Mouse (Mus musculus) forebrain, embryonic 16.5 days (tissue): ENCODE measurements at regions not wholly inside any gene's neighbourhood (a gene's known extent, or its start where the extent isn't known, plus 50 kb on each side); places are given as distances from the start of the nearest gene placed in this dataset.
"Not testable (repeated sequence)": the region's sequence is repeated elsewhere in the genome, so short reads cannot be mapped to it uniquely, and the experiment has no call there.

Experiments
- ATAC-seq: fragments of 200-750 bp; cut with Nextera tagmentation; 2 replicates; pipeline ENCODE4 v1.8.0; 2017; ENCODE audit warnings: mild to moderate bottlenecking, moderate library complexity
- H3K27ac ChIP-seq: fragments of 300-500 bp; sonication (generic); 2 replicates; pipeline ENCODE4 v1.5.1; 2014; ENCODE audit warnings: low read length, control low read depth
- H3K27me3 ChIP-seq: fragments of 300-500 bp; sonication (generic); replicated peaks from 2 replicates; pipeline ENCODE4 v1.6.1; 2014; ENCODE audit warnings: low read length; ENCODE audit not compliant: control insufficient read depth, insufficient read depth
- H3K36me3 ChIP-seq: fragments of 300-500 bp; sonication (generic); 2 replicates; pipeline ENCODE4 v1.6.1; 2014; ENCODE audit not compliant: control insufficient read depth, insufficient read depth
- H3K4me1 ChIP-seq: fragments of 300-500 bp; sonication (generic); replicated peaks from 2 replicates; pipeline ENCODE4 v1.6.1; 2014; ENCODE audit warnings: low read length; ENCODE audit not compliant: control insufficient read depth, insufficient read depth
- H3K4me2 ChIP-seq: fragments of 300-500 bp; sonication (generic); 2 replicates; pipeline ENCODE4 v1.6.1; 2014; ENCODE audit warnings: mild to moderate bottlenecking, low read length, control low read depth
- H3K4me3 ChIP-seq: fragments of 300-500 bp; sonication (generic); replicated peaks from 2 replicates; pipeline ENCODE4 v1.5.1; 2014; ENCODE audit warnings: mild to moderate bottlenecking, low read length, control low read depth
- H3K9ac ChIP-seq: fragments of 300-500 bp; sonication (generic); replicated peaks from 2 replicates; pipeline ENCODE4 v1.6.1; 2014; ENCODE audit warnings: low read depth, low read length, control low read depth
- H3K9me3 ChIP-seq: fragments of 300-500 bp; sonication (generic); 2 replicates; pipeline ENCODE4 v1.6.1; 2016; ENCODE audit warnings: low read length; ENCODE audit not compliant: control insufficient read depth
- WGBS: fragments of 180-500 bp; shearing (Covaris S2); extraction: QIAGEN DNeasy Blood & Tissue Kit; methylation state at CpG from one replicate; pipeline ENCODE4 v1.1.7; 2014; 5-methylcytosine and 5-hydroxymethylcytosine counted together

GRCm38 (mm10) chrX:17818325-17818724, 246.2 kb upstream of the Fundc1 start:
- ATAC-seq = no peak
- H3K27me3 ChIP-seq = no peaks in the 10 kb centered on the region
- H3K9ac ChIP-seq = no peak overlapping the region
- H3K36me3 ChIP-seq = no peaks in the 10 kb centered on the region
- WGBS = 21% methylated on average over 3 of the region's 3 CpGs
- no peak overlapping the region for H3K4me3 ChIP-seq
- H3K27ac ChIP-seq = no peak overlapping the region
- H3K9me3 ChIP-seq = no peaks in the 10 kb centered on the region
- no peak overlapping the region for H3K4me2 ChIP-seq
- H3K4me1 ChIP-seq = no peaks in the 10 kb centered on the region

GRCm38 (mm10) chrX:17817651-17818050, 245.5 kb upstream of the Fundc1 start:
- Histone ChIP-seq H3K36me3 (no peaks in the 10 kb centered on the region), H3K4me1 (no peaks in the 10 kb centered on the region), H3K4me2 (no peak overlapping the region), H3K4me3 (no peak overlapping the region), H3K9ac (no peak overlapping the region), H3K27me3 (no peaks in the 10 kb centered on the region), H3K27ac (no peak overlapping the region), H3K9me3 (no peaks in the 10 kb centered on the region)
- no peak for ATAC-seq
- 69% methylated on average over 3 of the region's 3 CpGs for WGBS

- not testable (repeated sequence) for H3K4me2 ChIP-seq, H3K27me3 ChIP-seq, ATAC-seq, H3K27ac ChIP-seq, H3K4me1 ChIP-seq, H3K4me3 ChIP-seq, H3K36me3 ChIP-seq, H3K9ac ChIP-seq, H3K9me3 ChIP-seq
- WGBS = 63% methylated on average over 1 of the region's 6 CpGs
Measured at GRCm38 (mm10) chrX:17788048-17788447, 215.9 kb upstream of the Fundc1 start.

GRCm38 (mm10) chrX:17775886-17776285, 203.8 kb upstream of the Fundc1 start:
- no peak overlapping the region for H3K9ac ChIP-seq
- no peaks in the 10 kb centered on the region for H3K9me3 ChIP-seq
- H3K27me3 ChIP-seq = no peaks in the 10 kb centered on the region
- no peak overlapping the region for H3K4me3 ChIP-seq
- no peak overlapping the region for H3K27ac ChIP-seq
- no peaks in the 10 kb centered on the region for H3K36me3 ChIP-seq
- H3K4me2 ChIP-seq = no peak overlapping the region
- no peaks in the 10 kb centered on the region for H3K4me1 ChIP-seq
- 97% methylated on average over 1 of the region's 1 CpGs for WGBS
- no peak for ATAC-seq

GRCm38 (mm10) chrX:17752823-17753222, 180.7 kb upstream of the Fundc1 start:
- no peak for ATAC-seq
- Histone ChIP-seq H3K4me3 (no peak overlapping the region), H3K9me3 (no peaks in the 10 kb centered on the region), H3K27me3 (no peaks in the 10 kb centered on the region), H3K4me2 (no peak overlapping the region), H3K9ac (no peak overlapping the region), H3K4me1 (no peaks in the 10 kb centered on the region), H3K36me3 (no peaks in the 10 kb centered on the region), H3K27ac (no peak overlapping the region)
- 14% methylated on average over 2 of the region's 2 CpGs for WGBS

GRCm38 (mm10) chrX:17751466-17751865, 179.3 kb upstream of the Fundc1 start:
- Histone ChIP-seq H3K27me3 (no peaks in the 10 kb centered on the region), H3K9me3 (no peaks in the 10 kb centered on the region), H3K36me3 (no peaks in the 10 kb centered on the region), H3K4me3 (no peak overlapping the region), H3K4me1 (no peaks in the 10 kb centered on the region), H3K4me2 (no peak overlapping the region), H3K27ac (no peak overlapping the region), H3K9ac (no peak overlapping the region)
- WGBS = 67% methylated on average over 5 of the region's 5 CpGs
- ATAC-seq = no peak

- Histone ChIP-seq H3K27me3 (no peaks in the 10 kb centered on the region), H3K4me3 (no peak overlapping the region), H3K4me2 (no peak overlapping the region), H3K4me1 (no peaks in the 10 kb centered on the region), H3K36me3 (no peaks in the 10 kb centered on the region), H3K9me3 (no peaks in the 10 kb centered on the region), H3K27ac (no peak overlapping the region), H3K9ac (no peak overlapping the region)
- WGBS = 82% methylated on average over 4 of the region's 4 CpGs
- no peak for ATAC-seq
Measured at GRCm38 (mm10) chrX:17730233-17730632, 158.1 kb upstream of the Fundc1 start.

- Histone ChIP-seq H3K27me3 (no peaks in the 10 kb centered on the region), H3K4me1 (no peaks in the 10 kb centered on the region), H3K4me2 (no peak overlapping the region), H3K9me3 (no peaks in the 10 kb centered on the region), H3K4me3 (no peak overlapping the region), H3K9ac (no peak overlapping the region), H3K27ac (no peak overlapping the region), H3K36me3 (no peaks in the 10 kb centered on the region)
- no peak for ATAC-seq
- 68% methylated on average over 5 of the region's 5 CpGs for WGBS
Measured at GRCm38 (mm10) chrX:17725780-17726220, 153.7 kb upstream of the Fundc1 start.

GRCm38 (mm10) chrX:17724990-17725779, 153.1 kb upstream of the Fundc1 start:
- peak; percentile 70 for ATAC-seq
- H3K36me3 ChIP-seq = no peaks in the 10 kb centered on the region
- 22% methylated on average over 6 of the region's 7 CpGs for WGBS

GRCm38 (mm10) chrX:17724398-17724797, 152.3 kb upstream of the Fundc1 start:
- Histone ChIP-seq H3K36me3 (no peaks in the 10 kb centered on the region), H3K27ac (no peak overlapping the region), H3K27me3 (no peaks in the 10 kb centered on the region), H3K4me3 (no peak overlapping the region), H3K9ac (no peak overlapping the region), H3K9me3 (no peaks in the 10 kb centered on the region), H3K4me1 (no peaks in the 10 kb centered on the region), H3K4me2 (no peak overlapping the region)
- no peak for ATAC-seq
- 93% methylated on average over 2 of the region's 2 CpGs for WGBS

More at GRCm38 (mm10) chrX:17724990-17725779, 153.1 kb upstream of the Fundc1 start:
- no peak overlapping the region for H3K4me2 ChIP-seq
- no peak overlapping the region for H3K9ac ChIP-seq
- no peaks in the 10 kb centered on the region for H3K27me3 ChIP-seq
- no peak overlapping the region for H3K4me3 ChIP-seq
- no peak overlapping the region for H3K27ac ChIP-seq
- no peaks in the 10 kb centered on the region for H3K4me1 ChIP-seq
- no peaks in the 10 kb centered on the region for H3K9me3 ChIP-seq
